Mouse (Mus musculus): ENCODE measurements around the gene Nasp.

- no peak for TF ChIP-seq CTCF (IDR thresholded peaks at IDR 0.05; ENCODE audit: insufficient read depth, low read length)
- TF ChIP-seq POLR2A (IDR thresholded peaks at IDR 0.05; ENCODE audit: borderline replicate concordance, extremely low read depth, low read depth, low read length): no peak
These were observed 30.2 kb upstream of the Nasp start for GRCm38 (mm10) chr4:116657971-116658370.
